Mouse (Mus musculus) G1E-ER4 (cell line): ENCODE data around the gene Fibin. TPM values are rescaled to one million over a fixed set of nuclear protein-coding genes. Genes with fewer than 3 reads are reported as not detected.

Experiments
- GATA1 ChIP-seq: IDR thresholded peaks from one replicate; pipeline ENCODE4 v1.8.0; 2012; ENCODE audit warnings: low read length, inconsistent platforms
- polyA plus RNA-seq: library from polyadenylated mRNA; stranded (reverse); fragments of >175 nt; gene quantifications from 2 replicates; pipeline ENCODE4 v1.2.3, GENCODE M21; 2012

Gene Fibin
- polyA plus RNA-seq, 1 experiment: not detected

- no peak for TF ChIP-seq GATA1
Observed at GRCm38 (mm10) chr2:110319949-110320348, 43.0 kb downstream of the Fibin start.

GRCm38 (mm10) chr2:110319266-110319665 is 43.7 kb downstream of the Fibin start:
- no peak for TF ChIP-seq GATA1

GRCm38 (mm10) chr2:110318719-110319118 is 44.3 kb downstream of the Fibin start:
- TF ChIP-seq GATA1: no peak

GRCm38 (mm10) chr2:110316116-110316883 is 46.7 kb downstream of the Fibin start:
- TF ChIP-seq GATA1: no peak

DNA sequence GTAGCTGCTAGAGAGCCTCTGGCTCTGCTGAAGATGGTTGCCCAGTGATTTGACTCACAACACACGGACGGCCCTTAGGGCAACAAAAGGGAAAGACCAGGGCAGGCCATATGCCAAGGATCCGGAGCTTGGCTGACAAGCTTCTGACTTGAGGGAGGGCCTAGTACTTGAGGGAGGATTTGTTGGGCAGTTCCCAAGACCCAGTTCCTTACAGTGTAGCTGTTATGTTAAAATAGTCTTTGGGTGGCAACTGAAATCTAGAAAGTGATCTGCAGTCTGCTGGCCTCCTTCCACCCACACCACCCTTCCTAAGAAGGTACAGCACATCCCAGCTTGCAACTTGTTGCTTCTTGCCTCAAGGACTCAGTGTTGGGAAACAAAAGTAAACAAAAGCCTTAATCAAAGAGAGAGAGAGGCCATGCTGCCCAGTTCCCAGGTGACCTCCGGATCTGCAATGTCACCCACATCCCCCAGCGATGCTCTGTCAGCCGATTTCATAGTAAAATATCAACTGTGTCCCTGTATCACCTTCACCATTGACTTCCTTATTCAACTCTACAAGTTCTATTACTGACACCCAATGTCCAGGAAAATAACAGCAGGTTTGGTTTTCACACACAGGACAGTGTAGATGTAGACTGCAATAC is 48.4 kb downstream of the Fibin start, which contains the start of gene Bbox1:
Gene Bbox1, minus strand, starts transcription at position 52 of the 647 bp plus-strand sequence.
- TF ChIP-seq GATA1: no peak

- TF ChIP-seq GATA1: no peak
Observed at GRCm38 (mm10) chr2:110314074-110314473, 48.9 kb downstream of the Fibin start.

- no peak for TF ChIP-seq GATA1
Observed at GRCm38 (mm10) chr2:110313305-110313824, 49.6 kb downstream of the Fibin start.

Other genes with a start within 250 kb of the Fibin start
- not detected in 2 replicates for gene Bbox1, start 48.6 kb downstream of the Fibin start, polyA plus RNA-seq
- not detected in 2 replicates for gene Slc5a12, start 234.1 kb upstream of the Fibin start, polyA plus RNA-seq